Mouse (Mus musculus) limb, embryonic 14.5 days (tissue): ENCODE measurements at regions not wholly inside any gene's neighbourhood (a gene's known extent, or its start where the extent isn't known, plus 50 kb on each side); places are given as distances from the start of the nearest gene placed in this dataset.

ENCODE experiments used
- ATAC-seq: fragments of 200-750 bp; cut with Nextera tagmentation; 2 replicates; pipeline ENCODE4 v1.8.0; 2017; ENCODE audit warnings: low read depth, moderate number of reproducible peaks, moderate TSS enrichment; ENCODE audit not compliant: low FRiP score
- DNase-seq: peaks from one replicate; pipeline ENCODE4 v3.0.0-alpha.2; 2015; ENCODE audit warnings: low spot score
- H3K27ac ChIP-seq: fragments of 300-500 bp; sonication (generic); replicated peaks from 2 replicates; pipeline ENCODE4 v1.5.1; 2014; ENCODE audit warnings: low read depth, mild to moderate bottlenecking, low read length, moderate library complexity, mixed read lengths
- H3K27me3 ChIP-seq: fragments of 300-500 bp; sonication (generic); 2 replicates; pipeline ENCODE4 v1.6.1; 2014; ENCODE audit warnings: low read length, mixed read lengths; ENCODE audit not compliant: control insufficient read depth, insufficient read depth
- H3K36me3 ChIP-seq: fragments of 300-500 bp; sonication (generic); 2 replicates; pipeline ENCODE4 v1.6.1; 2014; ENCODE audit warnings: mild to moderate bottlenecking, low read length, moderate library complexity, mixed read lengths; ENCODE audit not compliant: control insufficient read depth, insufficient read depth
- H3K4me1 ChIP-seq: fragments of 300-500 bp; sonication (generic); 2 replicates; pipeline ENCODE4 v1.6.1; 2014; ENCODE audit warnings: antibody characterized with exemption, low read length, mixed read lengths; ENCODE audit not compliant: control insufficient read depth, insufficient read depth
- H3K4me2 ChIP-seq: fragments of 300-500 bp; sonication (generic); replicated peaks from 2 replicates; pipeline ENCODE4 v1.6.1; 2014; ENCODE audit warnings: low read depth, mild to moderate bottlenecking, low read length, moderate library complexity; ENCODE audit not compliant: severe bottlenecking
- H3K4me3 ChIP-seq: fragments of 300-500 bp; sonication (generic); replicated peaks from 2 replicates; pipeline ENCODE4 v1.5.1; 2014; ENCODE audit warnings: low read length
- H3K9ac ChIP-seq: fragments of 300-500 bp; sonication (generic); 2 replicates; pipeline ENCODE4 v1.6.1; 2014; ENCODE audit warnings: mild to moderate bottlenecking, low read depth, low read length, moderate library complexity; ENCODE audit not compliant: severe bottlenecking
- H3K9me3 ChIP-seq: fragments of 300-500 bp; sonication (generic); 2 replicates; pipeline ENCODE4 v1.6.1; 2016; ENCODE audit warnings: low read length; ENCODE audit not compliant: control insufficient read depth
- POLR2A ChIP-seq: fragments of 200-500 bp; IDR thresholded peaks from 2 replicates; pipeline ENCODE4 v1.8.0; 2012; ENCODE audit warnings: inconsistent platforms, mild to moderate bottlenecking, moderate library complexity, borderline replicate concordance; ENCODE audit not compliant: insufficient read depth, insufficient read length; ENCODE audit errors: extremely low read depth
- WGBS: fragments of 180-500 bp; shearing (Covaris S2); extraction: QIAGEN DNeasy Blood & Tissue Kit; methylation state at CpG from one replicate; pipeline ENCODE4 v1.1.7; 2014; 5-methylcytosine and 5-hydroxymethylcytosine counted together

- no peak for DNase-seq
- no peaks in the 10 kb centered on the region for H3K4me1 ChIP-seq
- H3K9me3 ChIP-seq = no peaks in the 10 kb centered on the region
Measured at GRCm38 (mm10) chr5:128492541-128492940, 59.7 kb upstream of the Tmem132d start.

GRCm38 (mm10) chr5:128491155-128491554, 58.3 kb upstream of the Tmem132d start:
- ATAC-seq (no peak), DNase-seq (no peak)
- no peaks in the 10 kb centered on the region for H3K4me1 ChIP-seq
- H3K9ac ChIP-seq = no peak overlapping the region
- H3K27me3 ChIP-seq = no peaks in the 10 kb centered on the region
- H3K4me2 ChIP-seq = no peak overlapping the region
- no peak overlapping the region for H3K4me3 ChIP-seq
- H3K9me3 ChIP-seq = no peaks in the 10 kb centered on the region
- WGBS = 35% methylated on average over 9 of the region's 9 CpGs
- H3K27ac ChIP-seq = no peak overlapping the region
- H3K36me3 ChIP-seq = no peaks in the 10 kb centered on the region
- TF ChIP-seq POLR2A = no peak

More at GRCm38 (mm10) chr5:128492541-128492940, 59.7 kb upstream of the Tmem132d start:
- WGBS = 90% methylated on average over 5 of the region's 5 CpGs
- H3K36me3 ChIP-seq = no peaks in the 10 kb centered on the region
- no peak for TF ChIP-seq POLR2A
- H3K27me3 ChIP-seq = no peaks in the 10 kb centered on the region
- ATAC-seq = no peak
- H3K9ac ChIP-seq = no peak overlapping the region
- H3K4me2 ChIP-seq = no peak overlapping the region
- H3K27ac ChIP-seq = no peak overlapping the region
- H3K4me3 ChIP-seq = no peak overlapping the region

GRCm38 (mm10) chr5:128488872-128489580, 56.1 kb upstream of the Tmem132d start:
- H3K4me1 ChIP-seq = no peaks in the 10 kb centered on the region
- no peak overlapping the region for H3K27ac ChIP-seq
- H3K4me3 ChIP-seq = no peak overlapping the region
- no peaks in the 10 kb centered on the region for H3K9me3 ChIP-seq
- no peaks in the 10 kb centered on the region for H3K36me3 ChIP-seq
- H3K27me3 ChIP-seq = peaks cover 5% of the 10 kb centered on the region; the same call in 1 of the 2 replicates
- H3K4me2 ChIP-seq = no peak overlapping the region
- TF ChIP-seq POLR2A = no peak
- WGBS = 80% methylated on average over 4 of the region's 4 CpGs
- DNase-seq (no peak), ATAC-seq (no peak)
- H3K9ac ChIP-seq = no peak overlapping the region

GRCm38 (mm10) chr5:128487371-128487770, 54.5 kb upstream of the Tmem132d start:
- no peak overlapping the region for H3K9ac ChIP-seq
- no peak for TF ChIP-seq POLR2A
- no peak overlapping the region for H3K4me2 ChIP-seq
- DNase-seq (no peak), ATAC-seq (no peak)
- 78% methylated on average over 3 of the region's 3 CpGs for WGBS
- H3K4me3 ChIP-seq = no peak overlapping the region
- peaks cover 16% of the 10 kb centered on the region for H3K27me3 ChIP-seq
- no peak overlapping the region for H3K27ac ChIP-seq
- H3K4me1 ChIP-seq = no peaks in the 10 kb centered on the region
- no peaks in the 10 kb centered on the region for H3K9me3 ChIP-seq
- no peaks in the 10 kb centered on the region for H3K36me3 ChIP-seq

GRCm38 (mm10) chr5:128484116-128484515, 51.2 kb upstream of the Tmem132d start:
- Histone ChIP-seq H3K4me2 (no peak overlapping the region), H3K36me3 (no peaks in the 10 kb centered on the region), H3K27ac (no peak overlapping the region), H3K9ac (no peak overlapping the region), H3K27me3 (peaks cover 21% of the 10 kb centered on the region), H3K4me3 (no peak overlapping the region), H3K9me3 (no peaks in the 10 kb centered on the region), H3K4me1 (no peaks in the 10 kb centered on the region)
- no peak for TF ChIP-seq POLR2A
- no peak for ATAC-seq
- DNase-seq = no peak
- WGBS = 43% methylated on average over 6 of the region's 6 CpGs
